Mouse (Mus musculus) liver, adult (tissue): ENCODE results near the gene Rcc1.

Source experiments
- GATA4 ChIP-seq: IDR thresholded peaks from 2 replicates; pipeline ENCODE4 v1.6.1; 2014; ENCODE audit warnings: mild to moderate bottlenecking, low read length; ENCODE audit not compliant: insufficient replicate concordance

Gene Rcc1

GRCm38 (mm10) chr4:132291056-132291455 is 62.3 kb downstream of the Rcc1 start:
- TF ChIP-seq GATA4: no peak
